Mouse (Mus musculus) CH12.LX (cell line): ENCODE data around the gene Napsa.

Source experiments
- CTCF ChIP-seq, 2 experiments: IDR thresholded peaks in 1 of 2; conservative IDR thresholded peaks in 1 of 2; 2 replicates each; pipeline ENCODE4 v1.5.1; 2011 to 2012; ENCODE audit warnings: low read depth in 2 of 2, low read length in 2 of 2, improper control_type of control experiment in 1 of 2, inconsistent platforms in 1 of 2, mild to moderate bottlenecking in 1 of 2, moderate library complexity in 1 of 2
- NELFE ChIP-seq: IDR thresholded peaks from 2 replicates; pipeline ENCODE4 v1.6.1; 2011; ENCODE audit warnings: low read depth, low read length, improper control_type of control experiment
- TCF12 ChIP-seq: IDR thresholded peaks from 2 replicates; pipeline ENCODE4 v1.6.1; 2014; ENCODE audit warnings: low read depth, mild to moderate bottlenecking, inconsistent platforms, low read length, improper control_type of control experiment
- USF1 ChIP-seq: IDR thresholded peaks from 2 replicates; pipeline ENCODE4 v1.6.1; 2014; ENCODE audit warnings: low read depth, mild to moderate bottlenecking, inconsistent platforms, low read length, improper control_type of control experiment

DNA sequence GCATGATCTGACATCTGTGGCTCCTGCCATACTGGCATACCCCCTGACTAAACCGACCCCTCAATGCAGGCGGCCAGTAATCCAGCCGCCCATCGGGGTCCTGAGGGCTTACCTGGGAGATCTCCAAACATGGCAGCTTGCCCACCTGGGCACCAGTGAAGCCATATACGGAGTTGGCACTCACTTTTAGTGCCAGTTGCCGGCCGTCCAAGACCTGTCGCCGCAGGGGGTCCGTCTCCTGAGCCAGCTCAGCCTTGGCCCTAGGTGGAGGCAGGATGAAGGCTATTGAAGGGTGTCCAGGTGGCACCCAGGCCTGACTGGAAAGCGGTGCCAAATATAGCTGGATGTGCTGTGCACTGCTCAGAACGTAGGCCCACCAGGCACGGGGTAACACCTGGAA lies 34.7 kb upstream of the Napsa start:
- no peak for TF ChIP-seq CTCF (conservative IDR thresholded peaks at IDR 0.05 in 1 of 2, IDR thresholded peaks at IDR 0.05 in 1 of 2; ENCODE audit: low read depth in 2 of 2, low read length in 2 of 2)
- TF ChIP-seq NELFE = no peak
- TF ChIP-seq TCF12 = no peak
- no peak for TF ChIP-seq USF1
